Mouse (Mus musculus) embryonic facial prominence, embryonic 14.5 days (tissue): ENCODE results near the gene Cntn4. TPM values are rescaled to one million over a fixed set of nuclear protein-coding genes. Genes with fewer than 3 reads are reported as not detected.

Experiments used
- ATAC-seq: fragments of 200-750 bp; cut with Nextera tagmentation; 2 replicates; pipeline ENCODE4 v1.8.0; 2017; ENCODE audit warnings: low read depth, moderate number of reproducible peaks, moderate TSS enrichment
- DNase-seq: peaks from one replicate; pipeline ENCODE4 v3.0.0-alpha.2; 2015; ENCODE audit warnings: low spot score
- H3K27ac ChIP-seq: fragments of 300-500 bp; sonication (generic); replicated peaks from 2 replicates; pipeline ENCODE4 v1.5.1; 2014; ENCODE audit warnings: low read depth, mild to moderate bottlenecking, low read length, moderate library complexity
- H3K27me3 ChIP-seq: fragments of 300-500 bp; sonication (generic); replicated peaks from 2 replicates; pipeline ENCODE4 v1.6.1; 2014; ENCODE audit warnings: low read length; ENCODE audit not compliant: control insufficient read depth, insufficient read depth
- H3K36me3 ChIP-seq: fragments of 300-500 bp; sonication (generic); 2 replicates; pipeline ENCODE4 v1.6.1; 2014; ENCODE audit warnings: low read length, mixed read lengths; ENCODE audit not compliant: control insufficient read depth, insufficient read depth
- H3K4me1 ChIP-seq: fragments of 300-500 bp; sonication (generic); 2 replicates; pipeline ENCODE4 v1.6.1; 2014; ENCODE audit warnings: antibody characterized with exemption, low read length; ENCODE audit not compliant: control insufficient read depth, insufficient read depth
- H3K4me2 ChIP-seq: fragments of 300-500 bp; sonication (generic); 2 replicates; pipeline ENCODE4 v1.6.1; 2014; ENCODE audit warnings: low read depth, mild to moderate bottlenecking, low read length, moderate library complexity, mixed read lengths
- H3K4me3 ChIP-seq: fragments of 300-500 bp; sonication (generic); 2 replicates; pipeline ENCODE4 v1.5.1; 2014; ENCODE audit warnings: low read depth, mild to moderate bottlenecking, low read length
- H3K9ac ChIP-seq: fragments of 300-500 bp; sonication (generic); 2 replicates; pipeline ENCODE4 v1.6.1; 2014; ENCODE audit warnings: low read depth, mild to moderate bottlenecking, low read length, moderate library complexity, mixed read lengths
- H3K9me3 ChIP-seq: fragments of 300-500 bp; sonication (generic); 2 replicates; pipeline ENCODE4 v1.6.1; 2016; ENCODE audit warnings: low read length; ENCODE audit not compliant: control insufficient read depth
- WGBS: fragments of 180-500 bp; shearing (Covaris S2); extraction: QIAGEN DNeasy Blood & Tissue Kit; methylation state at CpG from one replicate; pipeline ENCODE4 v1.1.7; 2014; 5-methylcytosine and 5-hydroxymethylcytosine counted together
- polyA plus RNA-seq: library from polyadenylated mRNA; unstranded; fragments of >200 nt; fragmentation: Nextera tagmentation; extraction: Ambion mirVana; gene quantifications from 2 replicates; pipeline ENCODE4 v1.2.1, GENCODE M21; 2014

Cntn4 gene
- polyA plus RNA-seq, 1 experiment from 2014 or later, result 13.2 TPM

GRCm38 (mm10) chr6:106745673-106746394, 1068.4 kb downstream of the Cntn4 start:
- DNase-seq, result no peak
- Histone ChIP-seq H3K9me3 (no peaks in the 10 kb centered on the region), H3K4me3 (no peak overlapping the region), H3K27ac (no peak overlapping the region), H3K9ac (no peak overlapping the region), H3K27me3 (no peaks in the 10 kb centered on the region), H3K4me1 (no peaks in the 10 kb centered on the region), H3K36me3 (no peaks in the 10 kb centered on the region), H3K4me2 (no peak overlapping the region)
- ATAC-seq, result no peak
- WGBS, result 63% methylated on average over 7 of the region's 7 CpGs

DNA sequence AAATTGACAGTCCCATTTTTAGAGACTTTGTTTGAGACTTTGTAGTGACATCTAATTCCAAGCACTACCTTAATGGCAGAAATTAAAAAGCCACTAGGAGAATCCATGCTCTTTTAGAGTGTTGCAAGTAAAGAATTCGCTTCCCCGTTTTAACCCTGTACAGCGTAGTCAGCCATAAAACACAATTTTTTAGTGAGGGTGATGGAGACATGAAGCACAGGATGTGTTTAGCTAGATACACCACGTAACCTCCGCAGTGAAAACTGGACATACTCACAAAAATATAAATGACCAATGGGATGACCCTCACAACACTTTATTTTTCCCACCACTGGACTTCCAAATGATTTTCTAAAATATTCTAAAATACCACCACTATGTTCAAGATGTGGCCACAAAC, 1069.8 kb downstream of the Cntn4 start:
- no peak overlapping the region for H3K4me3 ChIP-seq
- no peaks in the 10 kb centered on the region for H3K4me1 ChIP-seq
- H3K4me2 ChIP-seq, result no peak overlapping the region
- H3K36me3 ChIP-seq, result no peaks in the 10 kb centered on the region
- ATAC-seq, result no peak
- H3K27ac ChIP-seq, result no peak overlapping the region
- 92% methylated on average over 5 of the region's 5 CpGs for WGBS
- DNase-seq, result no peak
- H3K9ac ChIP-seq, result no peak overlapping the region
- no peaks in the 10 kb centered on the region for H3K27me3 ChIP-seq
- H3K9me3 ChIP-seq, result no peaks in the 10 kb centered on the region

DNA sequence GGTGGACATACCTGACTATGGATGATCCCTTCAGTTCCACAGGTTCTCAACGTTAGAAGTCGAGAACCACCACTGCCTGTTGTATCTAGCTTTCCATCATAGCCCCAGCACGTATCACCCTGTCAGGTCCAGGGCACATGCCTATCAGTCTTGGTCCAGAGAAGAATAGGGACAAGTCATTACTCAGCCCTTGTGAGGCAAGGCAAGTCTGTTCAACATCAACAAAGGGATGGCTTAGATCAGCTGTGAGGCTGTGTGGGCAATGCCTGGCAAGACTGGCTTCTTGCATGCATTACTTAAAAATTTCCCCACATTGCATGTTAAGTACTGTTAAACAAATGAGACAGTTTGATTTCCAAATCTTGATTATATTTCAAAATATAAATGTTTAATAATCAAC, 1070.3 kb downstream of the Cntn4 start:
- Histone ChIP-seq H3K27me3 (no peaks in the 10 kb centered on the region), H3K4me1 (no peaks in the 10 kb centered on the region), H3K9me3 (no peaks in the 10 kb centered on the region), H3K9ac (no peak overlapping the region), H3K4me3 (no peak overlapping the region), H3K4me2 (no peak overlapping the region), H3K36me3 (no peaks in the 10 kb centered on the region), H3K27ac (no peak overlapping the region)
- WGBS, result 80% methylated on average over 3 of the region's 3 CpGs
- no peak for DNase-seq
- ATAC-seq, result no peak
